Mouse (Mus musculus) telencephalon, adult 2 months (tissue): Measurements from ENCODE around the gene Tubgcp2.
A peak's percentile ranks its signal among the peaks of the same experiment; 100 is the strongest.

ENCODE experiments used
- DNase-seq: peaks from one replicate; pipeline ENCODE4 v3.0.0-alpha.2; 2011; ENCODE audit warnings: low read depth, low spot score

Tubgcp2 gene

GRCm38 (mm10) chr7:139980778-139981177 lies 55.7 kb downstream of the Tubgcp2 start:
- no peak for DNase-seq

DNA sequence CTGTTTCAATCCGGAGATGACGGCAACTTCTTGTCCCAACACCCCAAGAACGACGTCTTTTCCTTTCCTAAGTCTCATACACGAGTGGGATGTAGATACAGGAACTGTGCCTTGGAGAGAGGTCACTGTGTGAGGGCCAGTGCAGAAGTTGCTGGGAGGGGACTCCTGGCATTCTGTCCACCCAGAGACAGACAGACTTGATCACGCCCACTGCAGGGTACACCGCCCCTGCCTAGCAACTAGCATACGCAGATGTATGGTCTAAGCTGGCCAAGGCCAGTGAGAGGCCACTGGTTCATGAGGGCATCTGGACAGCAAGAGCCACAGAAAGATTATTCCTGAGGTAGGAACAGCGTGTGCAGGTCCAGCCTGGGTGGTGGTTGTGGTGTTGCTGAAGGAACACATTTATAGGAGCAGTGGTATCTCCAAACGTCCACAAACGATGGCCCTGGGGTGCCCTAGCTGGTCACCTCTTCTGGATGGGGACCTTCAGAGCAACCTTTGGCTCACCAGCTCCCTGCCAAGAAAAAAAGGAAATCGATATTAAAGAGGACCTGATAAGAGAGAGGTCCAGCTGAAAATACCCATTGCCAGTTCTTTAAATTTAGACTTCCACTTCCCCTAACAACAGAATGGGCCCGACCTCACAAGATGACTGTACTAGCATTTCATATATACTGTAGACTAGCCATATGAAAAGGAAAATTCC lies 57.3 kb downstream of the Tubgcp2 start:
- no peak for DNase-seq

- DNase-seq = peak; percentile 90
Observed at GRCm38 (mm10) chr7:139978278-139978892, 58.1 kb downstream of the Tubgcp2 start, which contains the start of gene 6430531B16Rik. 6430531B16Rik (minus strand) TSS chr7:139978755.

- no peak for DNase-seq
Observed at GRCm38 (mm10) chr7:139975471-139975870, 61.0 kb downstream of the Tubgcp2 start.

GRCm38 (mm10) chr7:139974307-139974706 lies 62.2 kb downstream of the Tubgcp2 start:
- no peak for DNase-seq

DNA sequence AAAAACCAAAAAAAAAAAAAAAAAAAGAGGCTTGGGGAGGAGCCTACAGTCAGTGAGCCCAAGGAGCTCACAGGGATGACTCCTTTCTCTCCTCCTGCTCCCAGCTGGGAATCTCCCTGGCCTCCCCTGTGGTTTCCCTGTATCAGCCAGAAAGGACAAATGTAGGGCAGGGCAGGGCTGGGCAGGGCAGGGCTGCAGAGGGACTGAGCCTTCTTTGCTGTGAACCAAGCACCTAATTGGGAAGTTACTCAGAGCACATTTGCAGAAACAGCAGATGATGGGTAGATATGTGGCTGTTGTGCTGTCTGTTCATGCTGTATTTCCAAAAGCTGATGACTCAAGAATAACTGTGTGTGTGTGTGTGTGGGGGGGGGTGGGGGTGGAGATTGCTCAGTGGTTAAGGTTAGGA lies 63.5 kb downstream of the Tubgcp2 start:
- no peak for DNase-seq

GRCm38 (mm10) chr7:139971436-139971835 lies 65.0 kb downstream of the Tubgcp2 start:
- DNase-seq = no peak

DNA sequence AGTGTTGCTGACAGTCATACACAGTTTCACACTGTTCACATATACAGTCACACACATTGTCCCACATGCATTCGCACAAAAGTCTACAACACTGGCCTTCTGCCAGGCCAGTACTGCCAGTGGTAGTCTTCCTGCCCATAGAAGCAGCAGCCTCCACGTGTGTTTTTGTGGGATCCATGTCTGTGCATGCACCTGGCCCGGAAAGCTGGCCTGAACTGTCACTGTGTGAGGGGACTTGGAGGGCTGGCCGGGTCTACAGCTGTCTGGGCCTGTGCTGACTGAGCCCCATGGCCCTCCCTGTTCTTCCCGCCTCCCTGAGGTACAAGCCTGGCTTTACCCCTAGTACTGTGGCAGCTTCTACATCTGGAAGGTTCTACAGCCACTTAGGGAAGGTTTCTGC lies 65.5 kb downstream of the Tubgcp2 start:
- DNase-seq = no peak

DNA sequence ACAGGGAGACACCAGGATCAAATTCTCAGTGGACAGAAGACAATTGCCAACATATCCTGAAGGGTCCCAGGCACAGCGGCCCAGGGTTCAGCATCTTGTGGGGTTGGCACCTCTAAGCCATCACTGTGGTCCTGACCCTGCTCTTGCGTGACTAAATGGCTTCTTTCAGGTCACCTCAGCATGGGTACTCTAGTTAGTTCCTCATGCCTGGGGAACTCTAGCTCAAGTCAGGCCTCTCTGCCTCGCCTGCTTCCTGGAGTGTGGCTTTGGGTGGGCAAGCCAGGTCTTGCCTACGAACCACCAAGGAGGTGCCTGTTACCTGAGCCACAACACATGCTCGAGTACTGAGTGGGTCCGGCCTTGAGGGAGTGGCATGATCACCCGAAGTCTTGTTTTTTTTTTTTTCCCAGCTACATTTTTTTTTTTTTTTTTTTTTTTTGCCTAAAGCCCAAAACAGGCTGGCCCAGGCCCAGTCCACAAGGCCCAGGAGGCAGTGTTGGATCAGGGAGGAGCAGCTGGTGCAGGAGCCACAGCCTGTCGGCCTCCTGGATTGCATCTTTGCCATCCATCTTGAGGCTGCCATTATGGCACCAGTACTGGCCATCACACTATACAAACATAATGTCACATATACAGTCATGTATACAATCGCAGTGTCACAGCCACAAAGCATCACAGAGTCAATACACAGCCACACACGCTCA lies 66.1 kb downstream of the Tubgcp2 start:
- no peak for DNase-seq

DNA sequence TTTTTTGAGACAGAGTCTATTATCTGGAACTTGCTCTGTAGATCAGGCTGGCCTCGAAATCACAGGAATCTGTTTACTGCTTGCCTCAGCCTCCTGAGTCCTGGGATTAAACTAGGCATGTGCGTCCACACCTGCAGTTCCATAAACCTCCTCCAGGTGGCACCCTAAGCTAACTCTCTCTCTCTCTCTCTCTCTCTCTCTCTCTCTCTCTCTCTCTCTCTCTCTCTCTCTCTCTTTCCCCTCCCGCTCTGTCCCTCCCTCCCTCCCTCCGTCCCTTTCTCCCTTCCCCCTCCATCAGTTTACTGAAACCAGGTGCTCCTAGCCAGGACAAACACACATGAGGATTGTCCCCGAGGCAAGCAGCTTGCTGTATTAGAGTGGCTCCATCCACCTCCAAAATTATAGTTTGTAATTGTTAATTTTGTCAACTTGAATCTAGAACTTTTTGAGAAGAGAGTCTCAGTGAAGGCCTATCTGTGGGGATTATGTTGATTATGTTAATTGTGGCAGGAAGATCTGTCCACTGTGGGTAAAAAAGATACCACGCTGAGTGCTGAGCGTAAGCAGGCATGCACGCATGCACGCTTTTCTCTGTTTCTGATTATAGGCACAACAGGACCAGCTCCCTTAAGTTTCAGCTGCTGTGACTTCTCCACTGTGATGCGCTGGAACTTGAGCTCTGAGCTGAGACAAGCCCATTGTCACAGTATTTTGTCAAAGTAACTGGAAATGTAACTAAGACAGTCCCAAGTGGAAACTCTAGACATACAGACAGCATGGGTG lies 66.9 kb downstream of the Tubgcp2 start:
- DNase-seq = peak; percentile 64

GRCm38 (mm10) chr7:139968428-139968827 lies 68.0 kb downstream of the Tubgcp2 start:
- DNase-seq = no peak

DNA sequence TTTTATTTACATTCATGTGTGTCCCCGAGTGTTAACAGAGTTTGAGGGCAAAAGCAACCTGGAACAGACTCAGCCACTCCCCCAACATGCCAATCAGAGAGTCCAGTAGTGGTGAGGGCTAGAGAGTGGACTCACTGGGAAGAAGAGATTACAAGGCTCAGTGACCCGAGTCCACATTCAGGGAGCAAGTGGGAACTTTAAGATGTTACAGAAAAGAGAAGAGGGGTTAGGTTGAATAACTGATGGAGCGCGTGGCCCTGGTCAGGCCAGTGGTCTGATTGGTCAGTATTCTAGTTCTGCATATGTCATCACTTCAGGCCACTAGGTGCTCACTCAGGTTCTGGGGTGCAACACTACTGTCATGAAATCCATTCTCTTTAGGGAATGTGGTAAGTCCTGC lies 69.3 kb downstream of the Tubgcp2 start:
- DNase-seq = no peak

DNA sequence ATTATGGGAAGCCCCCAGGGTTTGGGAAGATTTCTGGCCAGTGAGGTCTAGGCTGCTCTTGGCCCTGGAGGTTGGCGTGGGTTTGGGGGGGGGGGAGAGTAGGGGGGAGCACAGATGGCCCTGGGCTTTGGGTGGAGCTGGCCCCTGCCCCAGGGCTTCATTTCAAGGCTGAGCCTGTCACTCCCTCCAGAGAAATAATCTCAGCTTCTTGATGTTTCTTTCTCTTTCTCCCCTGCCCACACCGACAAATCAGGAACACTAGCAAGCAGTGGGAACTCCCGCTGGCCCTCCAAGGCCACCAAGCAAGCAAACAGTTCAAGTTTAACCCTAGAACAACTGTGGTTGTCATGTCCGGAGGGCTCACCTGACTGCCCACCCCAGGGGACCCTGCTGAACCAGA lies 72.7 kb downstream of the Tubgcp2 start:
- no peak for DNase-seq

GRCm38 (mm10) chr7:139961141-139961540 lies 75.3 kb downstream of the Tubgcp2 start:
- DNase-seq = no peak

DNA sequence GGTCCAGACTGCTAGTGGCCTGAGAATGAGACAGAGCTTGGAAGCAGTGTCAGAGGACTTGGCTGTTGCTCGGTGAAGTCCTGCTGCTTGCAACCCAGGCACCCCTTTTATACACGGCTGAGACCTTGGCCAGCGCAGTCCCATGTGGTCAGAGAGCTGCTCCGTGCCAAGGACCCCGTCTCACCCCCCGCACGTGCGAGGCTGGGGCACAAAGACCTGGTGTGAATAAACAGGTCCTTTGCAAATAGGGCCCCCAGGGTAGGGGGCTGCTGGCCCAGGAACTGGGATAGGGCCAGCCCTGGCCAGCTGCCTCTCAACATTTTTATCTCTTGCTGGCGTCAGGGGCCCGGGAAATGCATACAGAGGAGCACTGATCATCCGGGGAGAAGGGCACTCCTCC lies 78.5 kb downstream of the Tubgcp2 start:
- no peak for DNase-seq

- DNase-seq = no peak
Observed at GRCm38 (mm10) chr7:139957437-139957836, 79.0 kb downstream of the Tubgcp2 start.

- no peak for DNase-seq
Observed at GRCm38 (mm10) chr7:139956658-139957057, 79.8 kb downstream of the Tubgcp2 start.

GRCm38 (mm10) chr7:139955505-139955904 lies 81.0 kb downstream of the Tubgcp2 start:
- no peak for DNase-seq

- no peak for DNase-seq
Observed at GRCm38 (mm10) chr7:139951991-139952633, 84.4 kb downstream of the Tubgcp2 start.

GRCm38 (mm10) chr7:139951079-139951478 lies 85.4 kb downstream of the Tubgcp2 start:
- DNase-seq = no peak

DNA sequence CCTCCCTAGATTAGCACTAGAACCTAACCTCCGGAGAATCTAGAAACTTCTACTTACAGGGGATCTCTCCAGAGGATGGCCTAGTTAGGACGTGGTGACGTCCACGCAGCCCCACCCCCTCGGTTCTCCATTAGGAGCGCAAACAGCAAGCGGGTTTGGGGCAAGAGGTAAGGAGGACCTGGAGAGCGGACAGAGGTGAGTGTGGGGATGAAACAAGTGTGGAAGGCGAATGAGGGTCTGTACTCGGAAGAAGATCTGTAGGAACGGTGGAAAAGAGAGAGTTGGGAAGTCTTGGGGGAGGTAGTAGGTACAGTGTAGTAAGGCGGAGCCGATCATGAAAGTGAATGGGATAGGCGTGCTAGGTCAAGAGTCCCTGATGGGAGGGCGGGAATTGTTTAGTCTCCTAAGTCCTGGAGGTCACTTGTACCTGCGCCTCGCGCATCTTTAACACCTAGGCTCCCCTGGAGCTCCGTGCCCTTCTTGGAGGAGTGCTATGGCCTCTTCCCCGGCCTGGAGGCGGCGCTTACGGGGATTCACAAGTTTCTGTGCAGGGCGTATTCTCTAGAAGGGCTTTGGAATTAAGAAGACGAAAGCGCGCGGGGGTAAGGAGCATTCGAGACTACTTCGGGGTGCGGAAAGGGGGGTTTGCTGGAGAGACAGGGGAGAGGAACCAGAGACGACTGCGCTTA lies 86.0 kb downstream of the Tubgcp2 start:
- DNase-seq = no peak
